In the genomic region with DNA sequence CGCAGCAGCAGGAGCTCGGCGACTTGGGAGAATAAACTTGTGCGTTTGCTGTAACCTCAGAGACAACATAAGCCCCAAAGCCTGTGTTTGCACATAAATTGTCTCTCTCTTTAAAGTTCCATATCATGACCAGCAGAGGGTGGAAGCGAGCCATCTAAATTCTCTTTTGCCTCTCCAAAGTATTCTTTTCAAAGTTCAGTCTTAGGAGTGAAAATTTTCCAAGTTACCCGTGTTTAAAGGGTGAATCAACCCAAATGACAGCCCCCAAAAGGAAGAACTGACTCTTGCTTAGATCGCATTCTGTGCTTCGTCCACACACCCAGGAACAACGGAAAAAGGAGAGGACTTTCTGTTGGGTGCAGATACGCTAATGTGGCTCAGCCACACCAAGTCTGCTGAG, we compare ENCODE assay signal across 8 mouse cellular contexts. TPM values are rescaled to one million over a fixed set of nuclear protein-coding genes. Genes with fewer than 3 reads are reported as not detected.
DNase-seq lines count a peak whose midpoint lies in the region; ATAC-seq and TF ChIP-seq lines count a peak whose summit lies in the region.

No protein-coding gene starts in this region.

- H3K9ac ChIP-seq in hindbrain, embryonic 13.5 days: no peak overlapping the region
- H3K9ac ChIP-seq in limb, embryonic 14.5 days (ENCODE audit: low read depth, low read length, severe bottlenecking): no peak overlapping the region

- H3K27me3 ChIP-seq in hindbrain, embryonic 13.5 days: 0 out of 2 replicates have a peak, but pooled peaks cover 4% of the 10 kb centered on the region
- H3K27me3 ChIP-seq in limb, embryonic 14.5 days (ENCODE audit: control insufficient read depth, insufficient read depth, low read length): no peaks in the 10 kb centered on the region

- peak; percentile 41 for DNase-seq in kidney, adult 18-20 months
- no peak for DNase-seq in kidney, adult 11 months
- DNase-seq in MN1 (ENCODE audit: low spot score): peak; percentile 66
- DNase-seq in embryo, embryonic 11.5 days (ENCODE audit: low read depth, low spot score): peak; percentile 57
- peak; percentile 78 for DNase-seq in limb, embryonic 14.5 days (ENCODE audit: low spot score)
- DNase-seq in neural tube, embryonic 10.5 days (ENCODE audit: extremely low spot score, low spot score): peak; percentile 45
- DNase-seq in Muller cell, postnatal 12 days (ENCODE audit: inconsistent ontology term): no peak

- peak overlapping the region; percentile 4; the same call in 1 of the 2 replicates for H3K4me2 ChIP-seq in hindbrain, embryonic 13.5 days
- H3K4me2 ChIP-seq in limb, embryonic 14.5 days (replicated peaks; ENCODE audit: low read depth, low read length, severe bottlenecking): peak overlapping the region; percentile 48

- no peaks in the 10 kb centered on the region for H3K36me3 ChIP-seq in hindbrain, embryonic 13.5 days
- no peaks in the 10 kb centered on the region for H3K36me3 ChIP-seq in limb, embryonic 14.5 days (ENCODE audit: control insufficient read depth, insufficient read depth, low read length)

- WGBS in hindbrain, embryonic 13.5 days: 10% methylated on average over 10 of the region's 10 CpGs
- 5% methylated on average over 10 of the region's 10 CpGs for WGBS in limb, embryonic 14.5 days

- peaks cover 18% of the 10 kb centered on the region; the same call in 1 of the 2 replicates for H3K4me1 ChIP-seq in hindbrain, embryonic 13.5 days (replicated peaks)
- H3K4me1 ChIP-seq in limb, embryonic 14.5 days (ENCODE audit: control insufficient read depth, insufficient read depth, low read length): peaks cover 7% of the 10 kb centered on the region

- no peak for TF ChIP-seq POLR2A in limb, embryonic 14.5 days (IDR thresholded peaks at IDR 0.05; ENCODE audit: borderline replicate concordance, extremely low read depth, insufficient read depth, insufficient read length)

- no peak overlapping the region for H3K27ac ChIP-seq in hindbrain, embryonic 13.5 days
- H3K27ac ChIP-seq in limb, embryonic 14.5 days (replicated peaks; ENCODE audit: low read depth, low read length): no peak overlapping the region

- ATAC-seq in hindbrain, embryonic 13.5 days (ENCODE audit: low FRiP score): no peak
- no peak for ATAC-seq in limb, embryonic 14.5 days (ENCODE audit: low FRiP score, low read depth)

- H3K4me3 ChIP-seq in hindbrain, embryonic 13.5 days: no peak overlapping the region
- H3K4me3 ChIP-seq in limb, embryonic 14.5 days (replicated peaks; ENCODE audit: low read length): 0 out of 2 replicates have a peak overlapping the region, but pooled peaks have one; percentile 10

- no peaks in the 10 kb centered on the region for H3K9me3 ChIP-seq in hindbrain, embryonic 13.5 days
- no peaks in the 10 kb centered on the region for H3K9me3 ChIP-seq in limb, embryonic 14.5 days (ENCODE audit: control insufficient read depth, low read length)

RNA-seq across cellular contexts. Expression of gene Bhlha9, which starts 17.2 kb away (rescaled TPM):
- 0.32 and 0.60 TPM in 2 replicates for polyA plus RNA-seq in hindbrain, embryonic 13.5 days (2015; fragmentation: Nextera tagmentation; extraction: Ambion mirVana)
- polyA plus RNA-seq in limb, embryonic 14.5 days (2012; rRNA removed): 1.9 and 2.4 TPM in 2 replicates
- 2.2 and 2.5 TPM in 2 replicates for polyA plus RNA-seq in limb, embryonic 14.5 days (2014; fragmentation: Nextera tagmentation; extraction: Ambion mirVana)

RNA-seq across cellular contexts. Expression of gene Trarg1, which starts 24.5 kb away (rescaled TPM):
- polyA plus RNA-seq in hindbrain, embryonic 13.5 days (2015; fragmentation: Nextera tagmentation; extraction: Ambion mirVana): 0.32 and 0.47 TPM in 2 replicates
- polyA plus RNA-seq in limb, embryonic 14.5 days (2012; rRNA removed): 0.18 and 0.20 TPM in 2 replicates
- polyA plus RNA-seq in limb, embryonic 14.5 days (2014; fragmentation: Nextera tagmentation; extraction: Ambion mirVana): 0.51 and 0.57 TPM in 2 replicates

RNA-seq across cellular contexts. Expression of gene Abr, which starts 33.0 kb away (rescaled TPM):
- 98.2 and 98.3 TPM in 2 replicates for polyA plus RNA-seq in hindbrain, embryonic 13.5 days (2015; fragmentation: Nextera tagmentation; extraction: Ambion mirVana)
- polyA plus RNA-seq in limb, embryonic 14.5 days (2012; rRNA removed): 67.5 and 82.3 TPM in 2 replicates
- 39.7 and 44.5 TPM in 2 replicates for polyA plus RNA-seq in limb, embryonic 14.5 days (2014; fragmentation: Nextera tagmentation; extraction: Ambion mirVana)

Comparison
In these comparisons a context has a peak if more than half of its experiments do, and no peak if none do; other contexts are left out.
1. DNase-seq: peak in kidney, adult 18-20 months (single experiment), MN1 (single experiment), embryo, embryonic 11.5 days (single experiment), limb, embryonic 14.5 days (single experiment) and neural tube, embryonic 10.5 days (single experiment); none in kidney, adult 11 months (single experiment) and Muller cell, postnatal 12 days (single experiment).